Mouse (Mus musculus): ENCODE results near the gene Ube2o. TPM values are rescaled to one million over a fixed set of nuclear protein-coding genes. Genes with fewer than 3 reads are reported as not detected.

The Ube2o gene
- polyA plus RNA-seq (2012), result 71.6 and 80.5 TPM in 2 replicates

- Histone ChIP-seq H3K9me3 (ENCODE audit: control insufficient read depth, low read length) (no peaks in the 10 kb centered on the region), H3K4me1 (ENCODE audit: control insufficient read depth) (peaks cover 56% of the 10 kb centered on the region), H3K4me3 (replicated peaks) (peak within 1 kb of the TSS; percentile 94), H3K27me3 (ENCODE audit: control insufficient read depth) (peaks cover 15% of the 10 kb centered on the region), H3K36me3 (ENCODE audit: control insufficient read depth) (peaks cover 35% of the 10 kb centered on the region)
- TF ChIP-seq GATA1 (IDR thresholded peaks at IDR 0.05; ENCODE audit: low read length) (no peak), TAL1 (IDR thresholded peaks at IDR 0.05; ENCODE audit: low read length) (no peak)
These were observed at the start of gene Ube2o for GRCm38 (mm10) chr11:116581376-116581814. Ube2o (minus strand) TSS chr11:116581447.

GRCm38 (mm10) chr11:116630171-116630965 is 49.1 kb upstream of the Ube2o start:
- Histone ChIP-seq H3K27me3 (ENCODE audit: control insufficient read depth) (no peaks in the 10 kb centered on the region), H3K4me1 (ENCODE audit: control insufficient read depth) (peaks cover 27% of the 10 kb centered on the region), H3K4me3 (replicated peaks) (no peak overlapping the region), H3K9me3 (ENCODE audit: control insufficient read depth, low read length) (no peaks in the 10 kb centered on the region), H3K36me3 (ENCODE audit: control insufficient read depth) (no peaks in the 10 kb centered on the region)
- TF ChIP-seq TAL1 (IDR thresholded peaks at IDR 0.05; ENCODE audit: low read length), result no peak

GRCm38 (mm10) chr11:116629472-116629871 is 48.2 kb upstream of the Ube2o start:
- no peaks in the 10 kb centered on the region for H3K9me3 ChIP-seq (ENCODE audit: control insufficient read depth, low read length)
- TF ChIP-seq GATA1 (IDR thresholded peaks at IDR 0.05; ENCODE audit: low read length), result no peak
- no peak for TF ChIP-seq TAL1 (IDR thresholded peaks at IDR 0.05; ENCODE audit: low read length)
- no peaks in the 10 kb centered on the region for H3K36me3 ChIP-seq (ENCODE audit: control insufficient read depth)
- H3K27me3 ChIP-seq (ENCODE audit: control insufficient read depth), result no peaks in the 10 kb centered on the region
- no peak overlapping the region for H3K4me3 ChIP-seq (replicated peaks)
- H3K4me1 ChIP-seq (ENCODE audit: control insufficient read depth), result peaks cover 36% of the 10 kb centered on the region

- TF ChIP-seq TAL1 (IDR thresholded peaks at IDR 0.05; ENCODE audit: low read length), result no peak
- no peak for TF ChIP-seq GATA1 (IDR thresholded peaks at IDR 0.05; ENCODE audit: low read length)
- peaks cover 44% of the 10 kb centered on the region for H3K4me1 ChIP-seq (ENCODE audit: control insufficient read depth)
- H3K36me3 ChIP-seq (ENCODE audit: control insufficient read depth), result no peaks in the 10 kb centered on the region
- no peak overlapping the region for H3K4me3 ChIP-seq (replicated peaks)
- H3K9me3 ChIP-seq (ENCODE audit: control insufficient read depth, low read length), result no peaks in the 10 kb centered on the region
- no peaks in the 10 kb centered on the region for H3K27me3 ChIP-seq (ENCODE audit: control insufficient read depth)
These were observed 47.5 kb upstream of the Ube2o start for GRCm38 (mm10) chr11:116628712-116629111.

- H3K36me3 ChIP-seq (ENCODE audit: control insufficient read depth), result peaks cover 4% of the 10 kb centered on the region
- H3K4me3 ChIP-seq (replicated peaks), result no peak overlapping the region
- TF ChIP-seq TAL1 (IDR thresholded peaks at IDR 0.05; ENCODE audit: low read length) (no peak), GATA1 (IDR thresholded peaks at IDR 0.05; ENCODE audit: low read length) (no peak)
- H3K4me1 ChIP-seq (ENCODE audit: control insufficient read depth), result peaks cover 57% of the 10 kb centered on the region
- no peaks in the 10 kb centered on the region for H3K9me3 ChIP-seq (ENCODE audit: control insufficient read depth, low read length)
- H3K27me3 ChIP-seq (ENCODE audit: control insufficient read depth), result no peaks in the 10 kb centered on the region
These were observed 46.1 kb upstream of the Ube2o start for GRCm38 (mm10) chr11:116627072-116628020.

- H3K36me3 ChIP-seq (ENCODE audit: control insufficient read depth), result peaks cover 9% of the 10 kb centered on the region
- no peaks in the 10 kb centered on the region for H3K9me3 ChIP-seq (ENCODE audit: control insufficient read depth, low read length)
- H3K4me1 ChIP-seq (ENCODE audit: control insufficient read depth), result peaks cover 66% of the 10 kb centered on the region
- H3K4me3 ChIP-seq (replicated peaks), result no peak within 1 kb of the TSS
- H3K27me3 ChIP-seq (ENCODE audit: control insufficient read depth), result no peaks in the 10 kb centered on the region
- TF ChIP-seq GATA1 (IDR thresholded peaks at IDR 0.05; ENCODE audit: low read length), result no peak
- TF ChIP-seq TAL1 (IDR thresholded peaks at IDR 0.05; ENCODE audit: low read length), result no peak
These were observed 45.2 kb upstream of the Ube2o start, which contains the start of gene Rhbdf2 for GRCm38 (mm10) chr11:116626299-116627071. Rhbdf2 (minus strand) TSS chr11:116627019.

- no peak for TF ChIP-seq TAL1 (IDR thresholded peaks at IDR 0.05; ENCODE audit: low read length)
- TF ChIP-seq GATA1 (IDR thresholded peaks at IDR 0.05; ENCODE audit: low read length), result no peak
- peaks cover 20% of the 10 kb centered on the region for H3K36me3 ChIP-seq (ENCODE audit: control insufficient read depth)
- H3K4me3 ChIP-seq (replicated peaks), result no peak overlapping the region
- H3K27me3 ChIP-seq (ENCODE audit: control insufficient read depth), result no peaks in the 10 kb centered on the region
- H3K4me1 ChIP-seq (ENCODE audit: control insufficient read depth), result peaks cover 77% of the 10 kb centered on the region
- no peaks in the 10 kb centered on the region for H3K9me3 ChIP-seq (ENCODE audit: control insufficient read depth, low read length)
These were observed 44.1 kb upstream of the Ube2o start for GRCm38 (mm10) chr11:116625081-116626000.

Data from erythroblast, embryonic 14.5 days (primary cell).